Mouse (Mus musculus) small intestine, adult 2 months (tissue): Measurements from ENCODE around the gene Sult2b1.

Experiments
- CTCF ChIP-seq: fragments of 200-500 bp; IDR thresholded peaks from 2 replicates; pipeline ENCODE4 v1.5.1; 2012; ENCODE audit warnings: low read depth, mild to moderate bottlenecking, control low read depth, inconsistent platforms, low read length, moderate library complexity, mixed read lengths; ENCODE audit not compliant: insufficient replicate concordance, insufficient read length; ENCODE audit errors: extremely low read depth
- POLR2A ChIP-seq: fragments of 200-500 bp; IDR thresholded peaks from 2 replicates; pipeline ENCODE4 v1.6.1; 2012; ENCODE audit warnings: low read depth, mild to moderate bottlenecking, control low read depth, inconsistent platforms, low read length, moderate library complexity

DNA sequence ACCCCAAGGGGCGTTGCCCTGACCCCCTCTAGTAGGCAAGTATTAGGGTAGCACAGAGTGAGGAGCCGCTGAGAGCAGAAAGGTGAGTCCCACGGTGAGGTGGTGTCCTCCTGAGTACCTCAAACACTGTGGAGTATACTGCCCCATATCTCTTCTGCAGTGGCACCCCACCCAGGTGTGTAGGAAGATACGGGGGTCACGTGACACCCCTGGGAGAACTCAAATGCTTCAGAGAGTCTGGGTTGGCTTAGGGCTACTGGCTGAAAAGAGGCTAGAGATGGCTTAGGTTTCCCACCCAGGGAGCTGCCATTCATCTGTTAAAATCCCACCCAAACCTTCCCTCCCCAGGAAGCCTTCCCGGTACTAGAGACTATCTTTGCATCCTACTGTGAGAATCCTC, 12.5 kb upstream of the Sult2b1 start:
- no peak for TF ChIP-seq CTCF
- no peak for TF ChIP-seq POLR2A
